Mouse (Mus musculus) frontal cortex, postnatal 36 days (tissue): ENCODE data around the gene Dbndd1.
"Not testable (repeated sequence)": the region's sequence is repeated elsewhere in the genome, so short reads cannot be mapped to it uniquely, and the experiment has no call there.

Experiments used
- DNase-seq, 2 experiments: peaks; one replicate each; pipeline ENCODE4 v3.0.0; 2022; ENCODE audit warnings: low spot score in 2 of 2

Gene Dbndd1

GRCm38 (mm10) chr8:123514781-123515539, at the start of gene Dbndd1:
Dbndd1 (minus strand) TSS chr8:123515463.
- DNase-seq = peak; percentile 41 to 56

DNA sequence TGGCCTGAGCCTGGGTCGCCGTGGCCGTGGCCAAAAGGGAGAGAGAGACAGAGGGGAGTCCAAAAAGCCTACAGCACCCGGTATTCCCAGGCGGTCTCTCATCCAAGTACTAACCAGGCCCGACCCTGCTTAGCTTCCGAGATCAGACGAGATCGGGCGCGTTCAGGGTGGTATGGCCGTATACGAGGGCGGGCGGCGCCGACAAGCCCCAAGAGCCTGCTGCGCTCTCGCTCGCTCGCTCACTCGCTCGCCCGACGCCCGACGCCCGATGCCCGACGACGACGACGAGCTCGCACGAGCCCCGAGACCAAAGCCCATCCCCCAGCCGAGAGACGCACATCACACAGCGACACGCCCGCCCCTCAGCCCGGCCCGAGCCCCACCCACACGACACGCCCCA, 49.0 kb upstream of the Dbndd1 start:
- not testable (repeated sequence) for DNase-seq

DNA sequence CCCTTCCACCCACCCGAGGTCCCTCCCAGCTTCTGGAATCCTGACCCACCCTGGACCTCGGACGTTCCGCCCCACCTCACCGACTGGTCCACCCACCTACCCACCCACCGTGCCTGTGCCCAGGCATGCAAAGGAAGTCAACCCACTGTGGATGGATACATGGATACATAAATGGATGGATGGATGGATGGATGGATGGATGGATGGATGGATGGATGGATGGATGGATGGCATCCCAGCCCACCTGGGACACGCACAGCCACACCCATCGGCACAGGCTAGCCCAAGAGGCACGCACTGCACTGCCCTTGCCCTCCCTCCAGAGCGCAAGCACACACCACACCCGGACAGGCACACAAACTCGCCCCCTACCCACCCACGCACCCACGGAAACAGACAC, 22.4 kb upstream of the Dbndd1 start:
- not testable (repeated sequence) for DNase-seq

DNA sequence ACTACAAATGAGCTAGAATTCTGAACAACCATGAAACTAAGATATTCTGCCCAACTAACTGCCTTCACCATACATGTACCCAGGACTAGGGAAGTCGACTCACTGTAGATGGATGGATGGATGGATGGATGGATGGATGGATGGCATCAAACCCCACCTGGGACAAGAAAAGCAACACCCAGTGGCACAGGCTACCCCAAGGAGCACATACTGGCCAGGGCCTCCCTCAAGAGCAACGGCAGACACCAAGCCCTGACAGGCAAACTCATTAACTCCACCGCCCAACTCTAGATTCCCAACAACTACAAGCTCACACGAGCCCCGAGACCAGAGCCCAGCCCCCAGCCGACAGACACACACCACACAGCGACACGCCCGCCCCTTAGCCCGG, 21.7 kb upstream of the Dbndd1 start:
- DNase-seq = no peak

DNA sequence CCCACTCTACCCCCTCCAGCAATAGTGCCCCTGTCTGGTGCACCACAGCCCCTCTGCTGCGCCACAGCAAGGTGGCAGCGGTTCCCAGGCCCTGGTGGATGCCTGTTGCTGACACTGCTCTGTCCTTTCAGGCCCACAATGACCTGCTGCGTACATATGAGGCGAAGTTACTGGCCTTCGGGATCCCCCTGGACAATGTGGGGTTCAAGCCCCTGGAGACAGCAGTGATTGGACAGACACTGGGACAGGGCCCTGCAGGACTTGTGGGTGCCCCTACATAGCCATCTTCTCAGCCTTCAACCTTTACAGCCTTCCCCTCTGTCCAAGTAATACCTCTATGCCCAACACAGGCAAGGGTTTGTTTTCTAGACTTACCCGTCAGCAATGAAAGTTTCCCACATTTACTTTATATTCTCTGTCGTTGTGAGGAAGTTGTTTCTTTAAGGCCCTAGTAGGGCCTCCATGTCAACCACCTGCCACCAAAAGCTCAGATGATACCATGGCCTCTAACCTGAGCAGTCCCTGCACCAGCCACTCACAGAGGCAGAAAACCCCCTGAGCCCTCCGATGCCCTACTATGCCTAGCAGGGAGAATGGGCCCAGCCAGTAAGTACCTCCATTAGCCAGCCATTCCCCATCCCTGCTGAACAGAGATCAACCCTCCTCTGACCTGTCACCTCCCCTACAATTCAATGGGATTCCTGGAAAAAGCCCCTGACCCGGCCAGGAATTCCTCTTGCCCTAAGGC, 21.2 kb upstream of the Dbndd1 start:
- no peak for DNase-seq

- DNase-seq = peak; percentile 43 to 45
Measured at GRCm38 (mm10) chr8:123527720-123528489, 12.6 kb upstream of the Dbndd1 start.

GRCm38 (mm10) chr8:123520048-123520447, 4.8 kb upstream of the Dbndd1 start:
- not testable (repeated sequence) for DNase-seq

- peak; percentile 80 to 90 for DNase-seq
Measured at GRCm38 (mm10) chr8:123518667-123519066, 3.4 kb upstream of the Dbndd1 start, which contains the start of gene Gas8. Gas8 (plus strand) TSS chr8:123518834.

GRCm38 (mm10) chr8:123518172-123518571, 2.9 kb upstream of the Dbndd1 start:
- DNase-seq = no peak

DNA sequence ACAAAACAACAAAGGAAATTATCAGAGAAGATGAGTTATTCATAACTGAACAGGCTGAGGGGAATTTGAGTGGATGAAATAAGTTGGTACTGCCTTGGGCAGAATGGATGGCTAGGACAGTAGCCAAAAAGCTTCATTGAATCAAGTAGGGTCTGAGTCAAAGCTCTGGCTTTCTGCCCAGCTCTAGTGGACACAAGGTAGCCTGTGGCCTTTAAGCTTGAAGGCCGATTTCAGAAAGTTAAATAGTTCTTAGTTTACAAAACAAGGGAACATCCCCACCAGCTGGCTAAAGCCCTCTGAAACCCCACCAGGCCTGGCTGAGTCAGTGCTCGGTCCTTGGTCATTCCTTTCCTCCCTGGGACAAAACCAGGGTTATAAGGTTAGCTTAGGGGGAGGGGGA, 1.3 kb upstream of the Dbndd1 start:
- no peak for DNase-seq

DNA sequence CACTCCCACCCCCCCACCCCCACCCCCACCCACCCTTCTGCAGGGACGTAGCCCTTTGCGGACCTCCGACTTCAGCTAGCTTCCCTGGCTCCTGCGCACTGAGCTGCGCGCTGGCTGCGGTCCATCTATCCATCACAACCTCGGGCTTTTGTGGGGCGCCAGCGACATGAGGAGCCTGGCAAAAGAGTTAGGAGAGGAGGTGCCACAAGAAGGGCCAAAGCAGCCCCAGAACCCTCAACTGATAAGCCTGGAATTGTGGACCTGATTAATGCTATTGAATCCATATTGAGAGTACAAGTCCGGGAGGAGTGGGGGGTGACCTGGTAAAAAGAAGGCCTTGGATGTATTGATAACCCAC, 256 bp upstream of the Dbndd1 start:
- no peak for DNase-seq

GRCm38 (mm10) chr8:123514136-123514535, 1.1 kb downstream of the Dbndd1 start:
- no peak for DNase-seq

DNA sequence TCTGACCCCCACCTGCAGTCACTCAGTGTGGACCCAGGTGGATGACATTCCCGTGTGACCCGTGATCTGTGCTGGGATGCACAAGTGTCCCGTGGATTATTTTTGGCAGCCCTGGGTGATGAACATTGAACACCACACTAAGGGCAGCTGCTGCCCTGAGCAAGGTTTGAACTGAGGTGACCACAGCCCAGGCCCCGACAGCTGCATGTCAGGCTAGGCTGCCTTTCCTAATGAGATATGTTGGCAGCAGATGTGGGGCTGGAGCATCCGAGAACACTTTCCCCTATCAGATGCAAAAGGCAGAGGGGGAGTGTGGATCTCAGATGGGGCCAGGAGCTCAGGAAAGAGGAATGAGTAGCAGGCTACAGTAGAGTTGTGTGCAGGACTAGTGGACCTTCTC, 4.4 kb downstream of the Dbndd1 start:
- DNase-seq = no peak

- no peak for DNase-seq
Measured at GRCm38 (mm10) chr8:123507153-123507552, 8.1 kb downstream of the Dbndd1 start.

DNA sequence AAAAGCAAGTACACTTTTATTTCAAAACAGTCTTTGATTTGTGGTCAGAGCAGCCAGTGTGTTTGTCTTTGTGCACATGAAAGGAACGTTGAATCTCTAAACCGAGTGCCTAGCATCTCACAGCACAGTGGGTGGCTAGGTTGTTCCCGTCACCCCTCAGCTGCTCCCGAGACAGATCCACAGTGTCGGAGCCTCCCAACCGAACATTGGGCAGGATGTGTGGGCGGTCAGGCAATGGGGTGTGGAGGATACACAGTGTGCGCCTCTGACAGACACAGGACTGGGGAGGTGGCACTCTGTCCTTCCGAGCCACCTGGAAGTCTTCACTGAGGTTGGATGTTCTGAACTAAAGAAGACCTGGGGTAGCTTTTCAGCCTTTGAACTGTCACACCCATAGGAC, 9.6 kb downstream of the Dbndd1 start:
- DNase-seq = no peak

DNA sequence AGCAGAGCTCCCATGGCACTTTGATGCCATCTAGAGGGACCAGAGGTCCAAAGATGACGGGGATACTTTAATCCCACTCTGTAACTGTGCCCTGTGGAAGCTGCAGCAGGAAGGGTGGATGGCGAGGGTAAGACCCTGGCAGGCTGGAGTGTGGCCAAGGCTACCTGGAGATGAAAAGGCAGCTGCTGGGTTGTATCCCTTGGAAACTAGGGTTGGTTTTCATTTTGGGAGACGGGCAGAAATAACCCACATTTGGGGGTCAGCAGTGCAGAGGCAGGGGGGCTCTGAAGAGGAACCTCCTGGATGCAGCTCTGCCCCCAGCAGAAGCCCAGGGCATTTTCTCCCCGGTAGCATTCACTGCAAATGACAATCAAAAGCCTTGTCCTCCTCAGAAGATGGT, 10.0 kb downstream of the Dbndd1 start:
- DNase-seq = no peak

DNA sequence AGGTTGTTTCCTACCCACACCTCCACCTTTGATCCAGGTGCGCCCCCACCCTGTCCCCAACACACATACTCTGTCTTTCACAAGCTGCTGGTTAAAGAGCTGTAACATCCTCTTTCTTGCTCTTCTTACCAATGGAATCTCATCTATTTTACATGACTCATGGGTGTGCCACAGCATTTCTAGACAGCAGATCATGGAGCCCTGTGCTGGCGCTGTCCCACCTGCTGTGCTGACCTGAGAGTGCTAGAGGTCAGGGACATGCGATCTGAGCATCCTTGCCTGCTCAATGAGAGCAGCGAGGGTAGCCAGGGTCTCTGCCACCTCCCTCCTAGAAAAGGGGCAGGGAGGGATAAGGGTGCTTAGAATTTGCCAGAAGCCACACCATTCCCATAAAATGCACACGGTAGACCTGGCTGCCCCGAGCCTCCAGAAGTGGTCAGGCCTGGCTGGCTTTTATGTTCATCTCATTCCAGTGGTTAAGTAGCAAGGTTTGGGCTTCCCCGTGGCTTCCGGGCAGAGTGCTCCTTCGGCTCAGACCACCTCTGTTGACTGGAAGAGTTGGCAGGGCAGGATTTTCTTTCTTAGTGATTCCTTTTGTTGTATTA, 10.6 kb downstream of the Dbndd1 start:
- DNase-seq = no peak

DNA sequence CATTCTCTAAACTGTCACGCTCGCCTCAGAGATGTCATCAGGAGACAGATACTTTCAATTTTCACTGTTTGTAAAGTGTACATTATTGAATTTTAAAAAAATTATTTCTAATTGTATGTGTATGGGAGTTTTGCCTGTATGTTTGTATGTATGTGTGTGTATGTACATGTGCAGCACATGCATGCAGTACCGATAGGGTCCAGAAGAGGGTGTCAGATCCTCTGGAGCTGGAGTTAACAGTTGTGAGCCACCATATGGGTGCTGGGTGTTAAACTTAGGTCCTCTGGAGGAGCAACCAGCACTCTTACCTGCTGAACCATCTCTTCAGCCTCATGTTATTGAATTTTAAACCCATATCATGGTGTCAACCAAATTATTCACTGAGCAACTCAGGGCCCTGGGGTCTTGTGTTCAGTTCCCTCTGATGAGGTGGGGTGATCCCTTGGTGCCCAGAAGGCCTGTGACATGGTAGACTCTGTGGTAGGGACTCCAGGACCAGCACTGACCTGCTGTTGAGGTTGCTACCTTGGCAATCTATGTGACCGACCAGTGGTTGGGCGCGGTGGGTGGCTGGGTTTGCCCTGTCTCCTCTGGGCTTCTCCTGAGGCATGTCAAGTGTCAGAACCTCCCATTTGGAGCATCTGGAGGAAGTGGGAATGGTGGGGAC, 11.3 kb downstream of the Dbndd1 start:
- DNase-seq = no peak

DNA sequence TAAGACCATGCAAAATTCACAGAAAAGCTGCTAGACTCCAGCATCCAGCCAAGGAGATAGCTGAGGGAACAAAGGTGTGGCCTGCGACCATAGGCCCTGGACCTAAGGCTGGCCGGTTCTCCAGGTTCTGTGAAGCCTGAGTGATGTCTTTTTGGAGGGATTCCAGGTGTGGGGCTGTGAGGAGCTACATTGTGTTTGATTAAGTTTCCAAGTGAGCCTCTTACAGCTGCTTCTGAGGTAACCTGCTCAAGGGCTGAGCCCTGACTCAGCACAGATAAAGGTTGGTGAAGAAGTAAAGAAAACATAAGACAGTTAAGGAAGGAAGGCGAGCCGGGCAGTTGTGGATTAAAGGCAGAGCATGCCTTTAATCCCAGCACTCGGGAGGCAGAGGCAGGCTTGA, 13.1 kb downstream of the Dbndd1 start:
- no peak for DNase-seq

DNA sequence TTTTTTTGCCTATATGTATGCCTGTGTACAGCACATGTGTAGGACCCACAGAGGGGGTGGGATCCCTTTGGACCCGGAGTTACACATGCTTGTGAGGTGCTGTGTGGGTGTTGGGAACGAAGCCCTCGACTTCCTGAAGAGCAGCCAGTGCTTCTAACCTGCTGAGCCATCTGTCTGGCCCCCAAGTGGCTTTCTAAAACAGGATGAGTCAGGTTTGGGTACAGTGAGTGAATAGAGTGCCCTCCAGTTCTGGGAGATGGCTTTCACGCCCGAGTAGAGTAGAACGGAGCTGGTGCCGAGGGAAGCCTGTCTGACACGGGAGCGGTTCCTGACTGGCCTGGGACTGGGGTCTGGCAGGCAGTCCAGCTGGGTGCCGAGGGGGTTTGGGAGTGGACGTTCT, 15.7 kb downstream of the Dbndd1 start:
- DNase-seq = no peak

DNA sequence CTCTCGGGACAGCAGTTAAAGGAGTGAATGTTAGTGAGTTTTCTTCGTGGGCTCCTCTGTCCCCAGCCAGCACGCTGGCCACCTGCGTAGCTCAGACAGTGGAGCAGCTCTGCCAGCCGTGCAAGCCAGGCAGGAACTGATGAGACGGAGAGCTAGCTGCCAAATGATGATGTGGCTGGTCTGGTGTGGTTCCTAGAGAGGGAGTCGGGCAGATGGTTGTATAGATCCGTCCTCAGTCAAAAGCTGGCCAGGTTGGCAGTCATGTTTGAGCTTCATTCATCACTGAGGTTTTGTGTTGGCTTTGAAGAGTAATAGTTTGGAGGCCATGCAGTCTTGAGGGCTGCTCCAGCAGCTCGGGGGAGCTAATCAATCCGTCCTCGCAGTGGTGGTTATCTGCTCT, 16.3 kb downstream of the Dbndd1 start:
- DNase-seq = no peak

- no peak for DNase-seq
Measured at GRCm38 (mm10) chr8:123497699-123498098, 17.6 kb downstream of the Dbndd1 start.
